Mouse (Mus musculus): Measurements from ENCODE around the gene Il23a.
"Not testable (repeated sequence)": the region's sequence is repeated elsewhere in the genome, so short reads cannot be mapped to it uniquely, and the experiment has no call there.

Il23a gene

DNA sequence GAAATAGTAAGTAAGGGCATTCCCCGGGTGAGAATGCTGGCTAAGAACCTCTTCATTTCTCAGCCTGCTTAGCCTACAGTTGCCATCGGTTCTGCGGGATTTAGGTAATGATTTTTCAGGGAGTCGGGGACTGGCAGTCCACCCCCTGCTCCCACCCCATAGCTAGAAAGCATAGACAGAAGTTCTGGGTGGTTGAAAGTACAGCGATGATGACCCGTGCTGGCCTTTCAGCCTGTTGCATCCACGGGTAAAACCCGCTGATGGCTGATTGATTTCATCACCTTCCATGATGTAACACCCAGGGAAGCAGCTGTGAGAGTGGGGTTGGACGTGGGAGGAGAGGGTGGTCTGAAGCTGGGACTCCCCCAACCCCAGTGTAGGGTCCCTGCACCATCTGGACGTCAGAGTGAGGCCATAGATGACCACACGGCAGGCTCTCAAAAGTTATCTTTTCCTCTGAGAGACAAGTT, at the start of gene Il23a:
Gene Il23a (minus strand): TSS at position 51 of the 470 bp plus-strand sequence.
- no peak for DNase-seq (ENCODE audit: low spot score in 2 of 2)

DNA sequence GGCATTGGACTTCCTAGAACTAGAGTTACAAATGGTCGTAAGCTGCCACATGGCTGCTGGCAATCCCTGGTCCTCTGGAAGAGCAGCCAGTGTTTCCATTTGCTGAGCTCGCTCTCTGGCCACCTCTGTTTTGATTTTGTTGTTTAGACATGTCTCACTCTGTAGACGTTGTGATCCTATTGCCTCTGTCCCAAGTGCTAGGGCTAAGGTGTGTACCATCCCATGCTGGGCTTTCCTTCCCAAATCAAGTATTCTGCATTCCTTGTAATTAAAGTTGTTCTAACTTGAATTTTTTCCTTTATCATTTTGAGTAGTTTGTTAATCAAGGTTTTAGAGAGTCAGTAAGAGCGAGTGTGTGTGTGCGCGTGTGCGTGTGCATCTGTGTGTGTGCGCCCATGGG, 49.0 kb upstream of the Il23a start:
- DNase-seq (ENCODE audit: low spot score in 2 of 2): no peak

- peak; percentile 46 to 66 for DNase-seq (ENCODE audit: low spot score in 2 of 2)
Measured at GRCm38 (mm10) chr10:128344568-128345275, 46.2 kb upstream of the Il23a start.

- no peak for DNase-seq (ENCODE audit: low spot score in 2 of 2)
Measured at GRCm38 (mm10) chr10:128343436-128343835, 44.9 kb upstream of the Il23a start.

- DNase-seq (ENCODE audit: low spot score in 2 of 2): no peak
Measured at GRCm38 (mm10) chr10:128340257-128340656, 41.7 kb upstream of the Il23a start.

DNA sequence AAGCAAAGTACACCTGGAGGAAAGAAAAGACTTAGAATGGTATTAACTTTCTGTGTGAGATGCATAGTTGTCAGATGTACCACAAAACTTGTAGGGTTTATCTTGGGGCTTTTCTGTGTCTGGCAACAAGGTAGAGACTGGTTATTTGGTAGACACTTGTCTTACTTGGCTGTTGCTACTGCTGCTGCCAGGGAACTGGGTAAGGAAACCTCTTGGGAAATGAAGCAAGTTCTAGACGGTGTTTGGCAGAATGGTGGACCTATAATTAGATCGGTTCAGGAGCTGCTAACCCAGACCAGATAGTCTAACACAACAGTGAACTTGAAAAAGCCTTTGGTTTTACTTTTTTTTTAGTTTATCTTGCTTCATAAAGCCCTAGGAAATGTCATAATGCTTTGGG, 40.4 kb upstream of the Il23a start:
- no peak for DNase-seq (ENCODE audit: low spot score in 2 of 2)

DNA sequence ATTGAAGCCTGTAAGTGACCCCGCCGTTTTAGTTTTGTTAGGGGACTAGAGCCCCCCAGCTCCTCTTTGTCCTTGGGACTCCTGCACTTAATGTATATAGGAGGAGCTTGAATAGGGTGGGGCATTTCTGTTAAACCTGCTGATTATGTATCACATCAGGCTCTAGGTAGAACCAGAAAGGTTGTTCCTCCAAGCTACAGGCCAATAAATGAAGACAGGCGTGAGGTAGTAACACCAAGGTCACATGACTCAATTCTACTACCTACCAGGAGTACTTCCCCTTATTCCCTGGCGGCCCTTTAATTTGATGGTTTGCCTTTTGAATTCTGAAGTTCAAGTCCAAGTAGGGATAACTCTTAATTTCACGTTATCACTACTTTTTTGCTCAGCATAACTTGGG, 39.9 kb upstream of the Il23a start:
- DNase-seq (ENCODE audit: low spot score in 2 of 2): no peak

DNA sequence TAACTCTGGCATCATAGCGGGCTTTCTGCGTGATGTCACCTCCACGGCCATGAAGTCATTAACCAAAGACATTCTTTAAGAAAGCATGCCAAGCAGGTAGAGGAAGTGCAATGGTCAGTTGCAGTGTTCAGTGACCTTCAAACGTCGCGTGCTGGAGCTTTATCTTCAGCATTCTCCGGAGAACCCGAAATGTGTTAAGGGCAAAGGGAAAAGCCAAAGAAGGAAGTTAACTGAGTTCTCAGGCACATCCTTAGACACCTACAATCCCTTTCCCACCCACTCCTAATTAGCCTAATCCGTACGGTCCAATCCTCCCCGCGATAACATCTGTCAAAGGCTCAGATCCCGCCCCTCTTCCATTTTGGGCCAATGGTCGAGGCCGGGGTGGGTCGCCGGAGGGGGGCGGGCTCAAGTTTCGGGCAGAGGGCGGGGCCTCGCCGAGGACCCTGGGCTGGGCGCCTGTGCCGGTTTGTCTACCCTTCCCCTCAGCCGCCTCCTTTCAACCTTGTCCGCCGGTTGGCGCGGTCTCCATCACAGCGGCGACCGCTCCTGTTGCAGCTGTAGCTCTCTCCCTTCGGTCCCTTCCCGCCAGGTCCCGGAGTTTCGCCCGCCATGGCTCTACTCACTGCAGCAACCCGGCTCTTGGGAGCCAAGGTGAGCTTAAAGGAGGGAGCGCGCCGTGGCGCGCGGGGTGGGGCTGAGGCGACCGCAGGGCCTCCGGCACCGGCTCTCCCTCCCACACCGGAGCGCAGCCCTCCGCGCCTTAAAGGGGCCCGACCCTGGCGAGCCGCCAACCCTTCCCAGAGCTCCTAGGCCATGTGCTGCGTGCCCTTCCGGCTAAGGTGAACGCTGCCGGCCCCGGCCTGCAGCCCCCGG, 39.0 kb upstream of the Il23a start, which contains the start of gene Cs:
Gene Cs (plus strand): TSS at position 429 of the 876 bp plus-strand sequence.
- DNase-seq (ENCODE audit: low spot score in 2 of 2): peak; percentile 96 to 97

- no peak for DNase-seq (ENCODE audit: low spot score in 2 of 2)
Measured at GRCm38 (mm10) chr10:128336597-128336996, 38.0 kb upstream of the Il23a start.

DNA sequence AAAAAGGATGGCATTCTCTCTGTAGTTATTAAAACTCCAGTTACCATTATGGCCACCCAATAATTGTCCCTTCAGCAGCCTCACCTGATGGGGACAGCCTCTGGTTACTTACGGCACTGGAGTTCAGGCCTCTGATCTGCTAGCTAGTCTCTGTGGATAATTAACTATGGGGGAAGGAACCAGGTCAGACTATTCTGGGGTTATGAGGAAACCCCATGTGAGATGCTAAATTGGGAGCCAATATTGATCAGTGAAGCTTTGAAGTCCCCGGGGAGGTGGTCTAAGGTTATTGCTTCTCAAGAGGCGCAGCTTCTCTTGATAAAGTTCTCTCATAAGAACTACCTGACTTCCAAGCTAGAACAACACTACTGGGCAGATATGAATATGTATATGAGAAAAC, 37.6 kb upstream of the Il23a start:
- no peak for DNase-seq (ENCODE audit: low spot score in 2 of 2)

- peak in 1 of 2 experiments; percentile 78 for DNase-seq (ENCODE audit: low spot score in 2 of 2)
Measured at GRCm38 (mm10) chr10:128335582-128335981, 37.0 kb upstream of the Il23a start.

DNA sequence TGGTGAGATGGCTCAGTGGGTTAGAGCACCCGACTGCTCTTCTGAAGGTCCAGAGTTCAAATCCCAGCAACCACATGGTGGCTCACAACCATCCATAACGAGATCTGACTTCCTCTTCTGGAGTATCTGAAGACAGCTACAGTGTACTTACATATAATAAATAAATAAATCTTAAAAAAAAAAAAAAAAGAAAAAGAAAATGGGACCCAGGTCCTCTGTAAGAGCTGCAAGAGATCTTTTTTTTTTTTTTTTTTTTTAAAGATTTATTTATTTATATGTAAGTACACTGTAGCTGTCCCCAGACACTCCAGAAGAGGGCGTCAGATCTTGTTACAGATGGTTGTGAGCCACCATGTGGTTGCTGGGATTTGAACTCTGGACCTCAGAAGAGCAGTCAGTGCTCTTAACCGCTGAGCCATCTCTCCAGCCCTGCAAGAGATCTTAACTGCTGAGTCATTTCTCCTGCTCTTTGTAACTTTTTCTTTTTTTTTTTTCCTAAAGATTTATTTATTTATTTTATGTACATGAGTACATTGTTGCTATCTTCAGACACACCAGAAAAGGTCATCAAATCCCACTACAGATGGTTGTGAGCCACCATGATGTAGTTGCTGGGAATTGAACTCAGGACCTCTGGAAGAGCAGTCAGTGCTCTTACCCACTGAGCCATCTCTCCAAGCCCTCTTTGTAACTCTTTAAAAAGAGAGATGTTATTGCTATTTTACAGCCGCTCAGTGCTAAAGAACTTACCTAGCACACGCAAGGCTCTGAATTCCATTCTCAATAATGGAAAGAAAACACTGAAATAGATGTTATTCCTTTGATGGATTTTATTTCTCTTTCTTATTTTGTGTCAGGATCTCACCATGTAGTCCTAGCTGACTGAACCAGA, 34.1 kb upstream of the Il23a start:
- DNase-seq (ENCODE audit: low spot score in 2 of 2): not testable (repeated sequence)

DNA sequence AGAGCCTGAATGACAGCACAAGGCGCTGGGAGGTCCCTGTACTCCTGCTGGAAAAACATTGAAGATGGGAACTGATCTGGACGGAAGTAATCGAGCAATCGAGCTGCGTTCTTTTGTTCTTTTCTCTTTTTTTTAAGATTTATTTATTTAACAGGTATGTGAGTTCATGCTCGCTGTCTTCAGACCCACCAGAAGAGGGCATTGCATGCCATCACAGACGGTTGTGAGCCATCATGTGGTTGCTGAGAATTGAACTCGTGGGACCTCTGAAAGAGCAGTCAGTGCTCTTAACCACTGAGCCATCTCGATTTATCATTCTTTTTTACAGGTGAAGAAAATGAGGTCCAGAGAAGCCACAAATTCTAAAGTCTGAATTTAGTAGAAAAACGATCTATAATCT, 29.1 kb upstream of the Il23a start:
- no peak for DNase-seq (ENCODE audit: low spot score in 2 of 2)

- no peak for DNase-seq (ENCODE audit: low spot score in 2 of 2)
Measured at GRCm38 (mm10) chr10:128326825-128327224, 28.3 kb upstream of the Il23a start.

- DNase-seq (ENCODE audit: low spot score in 2 of 2): no peak
Measured at GRCm38 (mm10) chr10:128323516-128323915, 25.0 kb upstream of the Il23a start.

GRCm38 (mm10) chr10:128322141-128323108, 23.9 kb upstream of the Il23a start, which contains the start of gene Cnpy2:
Gene Cnpy2 (plus strand): TSS chr10:128322459.
- DNase-seq (ENCODE audit: low spot score in 2 of 2): peak; percentile 84 to 87

GRCm38 (mm10) chr10:128321641-128322040, 23.1 kb upstream of the Il23a start:
- DNase-seq (ENCODE audit: low spot score in 2 of 2): no peak

DNA sequence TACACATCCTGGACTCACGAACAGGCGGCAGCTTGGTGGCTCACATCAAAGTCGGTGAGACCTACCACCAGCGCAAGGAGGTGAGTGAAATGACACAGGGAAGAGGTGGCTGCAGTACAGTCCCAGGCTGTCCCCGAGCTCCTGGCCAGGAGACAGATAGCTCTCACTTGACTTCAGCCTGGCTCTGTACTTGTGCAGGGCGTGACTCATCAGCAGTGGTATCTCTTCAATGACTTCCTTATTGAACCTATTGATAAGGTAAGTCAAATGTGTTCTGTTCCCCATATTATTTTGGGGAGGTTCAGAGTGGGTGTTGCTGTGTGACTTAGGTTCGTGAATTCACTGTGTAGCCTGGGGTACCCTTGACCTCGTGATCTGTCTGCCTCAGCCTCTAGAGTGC, 17.0 kb upstream of the Il23a start:
- no peak for DNase-seq (ENCODE audit: low spot score in 2 of 2)

GRCm38 (mm10) chr10:128310902-128311301, 12.3 kb upstream of the Il23a start:
- no peak for DNase-seq (ENCODE audit: low spot score in 2 of 2)

DNA sequence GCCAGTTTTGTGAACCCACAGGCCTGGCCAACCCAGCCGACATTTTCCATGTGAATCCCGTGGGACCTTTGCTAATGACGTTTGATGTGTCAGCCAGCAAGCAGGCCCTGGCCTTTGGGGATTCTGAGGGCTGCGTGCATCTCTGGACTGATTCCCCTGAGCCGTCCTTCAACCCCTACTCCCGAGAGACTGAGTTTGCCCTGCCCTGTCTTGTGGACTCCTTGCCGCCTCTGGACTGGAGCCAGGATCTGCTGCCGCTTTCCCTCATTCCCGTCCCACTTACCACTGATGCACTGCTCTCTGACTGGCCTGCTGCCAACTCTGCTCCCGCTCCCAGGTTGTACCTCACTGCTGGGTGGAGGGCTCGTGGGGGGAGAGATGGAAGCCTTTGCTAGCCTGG, 11.6 kb upstream of the Il23a start:
- DNase-seq (ENCODE audit: low spot score in 2 of 2): peak in 1 of 2 experiments; percentile 65

Data from urinary bladder, postnatal 4 days (tissue).